Mouse (Mus musculus): Measurements from ENCODE around the gene Slc39a5.

GRCm38 (mm10) chr10:128435186-128435823, 34.3 kb upstream of the Slc39a5 start:
- TF ChIP-seq CTCF (IDR thresholded peaks at IDR 0.05; ENCODE audit: insufficient read depth, low read depth, low read length) (no peak), POLR2A (IDR thresholded peaks at IDR 0.05; ENCODE audit: insufficient read depth, low read depth, low read length) (no peak)
